Mouse (Mus musculus) lung, adult 2 months (tissue): ENCODE results near the gene Ust.

ENCODE experiments used
- CTCF ChIP-seq: fragments of 200-500 bp; IDR thresholded peaks from 2 replicates; pipeline ENCODE4 v1.5.1; 2011; ENCODE audit warnings: mild to moderate bottlenecking, low read length, control low read depth; ENCODE audit not compliant: insufficient read depth
- POLR2A ChIP-seq: fragments of 200-500 bp; IDR thresholded peaks from 2 replicates; pipeline ENCODE4 v1.6.1; 2011; ENCODE audit warnings: low read depth, mild to moderate bottlenecking, control low read depth, low read length, borderline replicate concordance; ENCODE audit errors: extremely low read depth

GRCm38 (mm10) chr10:8516916-8517524, 1.6 kb downstream of the Ust start:
- TF ChIP-seq CTCF (0 out of 2 replicates have a peak, but pooled peaks have one; percentile 4), POLR2A (no peak)
